11 mouse cellular contexts compared by ENCODE assay signal in genomic region chr13:51756019-51756418, GRCm38 (mm10). TPM values are rescaled to one million over a fixed set of nuclear protein-coding genes. Genes with fewer than 3 reads are reported as not detected.
DNase-seq lines count a peak whose midpoint lies in the region; TF ChIP-seq lines count a peak whose summit lies in the region.
"Had no signal": no experiment of that assay in that cellular context is flagged by ENCODE, and none has a peak within 500 bp of the region (broad histone marks: within the 10 kb centered on the region; RNA-seq: fewer than 3 reads in every experiment).

No protein-coding gene starts in this region.

- no peaks in the 10 kb centered on the region for H3K36me3 ChIP-seq in heart, embryonic 10.5 days

- H3K4me3 ChIP-seq in heart, embryonic 10.5 days, result no peak overlapping the region
- H3K4me3 ChIP-seq in left cerebral cortex, adult 2 months, result no peak overlapping the region
- no peak overlapping the region for H3K4me3 ChIP-seq in olfactory bulb, adult 2 months (ENCODE audit: insufficient read depth, low read depth, low read length)
- H3K4me3 ChIP-seq: myocyte had no signal

- WGBS in heart, embryonic 10.5 days, result 86% methylated on average over 9 of the region's 9 CpGs
- WGBS in olfactory bulb, adult 2 months, result 33% methylated on average over 9 of the region's 9 CpGs

- no peak for TF ChIP-seq CTCF in left cerebral cortex, adult 2 months (IDR thresholded peaks at IDR 0.05)
- TF ChIP-seq CTCF in brain, embryonic 14.5 days (IDR thresholded peaks at IDR 0.05; ENCODE audit: borderline replicate concordance, extremely low read depth, insufficient read depth, insufficient read length), result no peak
- no peak for TF ChIP-seq CTCF in olfactory bulb, adult 2 months (IDR thresholded peaks at IDR 0.05; ENCODE audit: insufficient read depth, low read depth, low read length)

- H3K4me1 ChIP-seq in heart, embryonic 10.5 days, result peaks cover 80% of the 10 kb centered on the region
- H3K4me1 ChIP-seq in olfactory bulb, adult 2 months (ENCODE audit: control insufficient read depth, insufficient read depth, low read length), result peaks cover 71% of the 10 kb centered on the region

- no peaks in the 10 kb centered on the region for H3K9me3 ChIP-seq in heart, embryonic 10.5 days

- no peak for TF ChIP-seq POLR2A in brain, embryonic 14.5 days (IDR thresholded peaks at IDR 0.05; ENCODE audit: borderline replicate concordance, extremely low read depth, insufficient read depth, insufficient read length, poor library complexity, severe bottlenecking)
- no peak for TF ChIP-seq POLR2A in olfactory bulb, adult 2 months (IDR thresholded peaks at IDR 0.05; ENCODE audit: insufficient read depth, low read depth, low read length)

- intact Hi-C loops in heart, postnatal 10 days (cut with DNase I), result loop anchor here (2.0 kb wide), 1 partner anchor 21 kb away; no protein-coding TSS in a partner anchor
- intact Hi-C loops in left cerebral cortex, adult 2 months (cut with DNase I), result no loop called here
- intact Hi-C loops in left cerebral cortex, postnatal 10 days (cut with DNase I), result no loop called here

- no peak for DNase-seq in heart, embryonic 10.5 days (ENCODE audit: low spot score)
- DNase-seq in heart, postnatal 10 days, result no peak
- no peak for DNase-seq in left cerebral cortex, adult 2 months (ENCODE audit: extremely low spot score in 1 of 2, low spot score in 2 of 2)
- no peak for DNase-seq in left cerebral cortex, postnatal 10 days (ENCODE audit: extremely low spot score in 1 of 2, low spot score in 2 of 2)
- DNase-seq in brain, embryonic 14.5 days (ENCODE audit: low read depth), result peak; percentile 39
- no peak for DNase-seq in adrenal gland, adult 8-10 months
- DNase-seq in thymus, adult 18-20 months, result no peak
- DNase-seq: cerebellum, adult 9-10 months; gastrocnemius, postnatal 10 days had no signal

- peak overlapping the region; percentile 50 for H3K27ac ChIP-seq in heart, embryonic 10.5 days
- H3K27ac ChIP-seq in left cerebral cortex, adult 2 months, result peak overlapping the region; percentile 62; the same call in 1 of the 2 replicates
- peak overlapping the region; percentile 42 for H3K27ac ChIP-seq in olfactory bulb, adult 2 months (ENCODE audit: insufficient read depth, low read depth, low read length)

- H3K27me3 ChIP-seq in heart, embryonic 10.5 days (ENCODE audit: insufficient read depth, poor library complexity, severe bottlenecking), result no peaks in the 10 kb centered on the region

RNA-seq across cellular contexts. Expression of gene Sema4d, which starts 37.5 kb away (rescaled TPM):
- 8.7 and 13.1 TPM in 2 replicates for polyA plus RNA-seq in heart, embryonic 10.5 days (2016; fragmentation: Nextera tagmentation; extraction: Ambion mirVana)
- 10 to 100 TPM; 69.1 to 79.5 TPM for total RNA-seq in heart, postnatal 10 days (2021)
- total RNA-seq in left cerebral cortex, adult 2 months (2021), result 10 to 100 TPM; 69.0 to 83.6 TPM
- 10 to 100 TPM; 66.1 to 77.0 TPM for total RNA-seq in left cerebral cortex, postnatal 10 days (2021)
- 20.4 and 25.6 TPM in 2 replicates for polyA plus RNA-seq in brain, embryonic 14.5 days (2012; rRNA removed)
- 104 TPM in 1 of 2 replicates, not detected in the other for polyA plus RNA-seq in olfactory bulb, adult 2 months (2012; ENCODE audit: insufficient read depth, insufficient read length, low replicate concordance, missing spikeins)
- total RNA-seq in adrenal gland, adult 8-10 months (2022), result 10 to 100 TPM in 3 of 4 experiments, 1 to 10 TPM in 1; 8.9 to 23.2 (median 16.2) TPM
